Mouse (Mus musculus): ENCODE data around the gene Srrm4. TPM values are rescaled to one million over a fixed set of nuclear protein-coding genes. Genes with fewer than 3 reads are reported as not detected.

Gene Srrm4
- 18.0 and 19.2 TPM in 2 replicates for polyA plus RNA-seq (2014; fragmentation: Nextera tagmentation; extraction: Ambion mirVana)

- Histone ChIP-seq H3K36me3 (replicated peaks; ENCODE audit: control insufficient read depth, insufficient read depth) (no peaks in the 10 kb centered on the region), H3K9me3 (ENCODE audit: control insufficient read depth, low read length) (no peaks in the 10 kb centered on the region), H3K9ac (peak within 1 kb of the TSS; percentile 74), H3K4me2 (replicated peaks) (peak within 1 kb of the TSS; percentile 91), H3K4me1 (replicated peaks; ENCODE audit: control insufficient read depth, insufficient read depth, low read length) (peaks cover 36% of the 10 kb centered on the region), H3K4me3 (replicated peaks; ENCODE audit: low read length) (peak within 1 kb of the TSS; percentile 71), H3K27me3 (ENCODE audit: control insufficient read depth, insufficient read depth, low read length) (no peaks in the 10 kb centered on the region), H3K27ac (peak within 1 kb of the TSS; percentile 97)
- ATAC-seq (ENCODE audit: low FRiP score), result peak; percentile 94
- DNase-seq (ENCODE audit: low spot score), result peak; percentile 86
- under 1% methylated on average over 52 of the region's 53 CpGs for WGBS
Measured at GRCm38 (mm10) chr5:116591346-116592048, at the start of gene Srrm4. Gene Srrm4, minus strand, starts transcription at chr5:116591817.

GRCm38 (mm10) chr5:116592801-116593430, 1.3 kb upstream of the Srrm4 start:
- Histone ChIP-seq H3K9me3 (ENCODE audit: control insufficient read depth, low read length) (no peaks in the 10 kb centered on the region), H3K4me2 (replicated peaks) (peak overlapping the region; percentile 91), H3K36me3 (replicated peaks; ENCODE audit: control insufficient read depth, insufficient read depth) (no peaks in the 10 kb centered on the region), H3K27ac (peak overlapping the region; percentile 97), H3K4me3 (replicated peaks; ENCODE audit: low read length) (peak overlapping the region; percentile 71), H3K27me3 (ENCODE audit: control insufficient read depth, insufficient read depth, low read length) (no peaks in the 10 kb centered on the region), H3K9ac (0 out of 2 replicates have a peak overlapping the region, but pooled peaks have one; percentile 74), H3K4me1 (replicated peaks; ENCODE audit: control insufficient read depth, insufficient read depth, low read length) (peaks cover 23% of the 10 kb centered on the region)
- DNase-seq (ENCODE audit: low spot score) (peak; percentile 85), ATAC-seq (ENCODE audit: low FRiP score) (peak; percentile 29; the same call in 1 of the 2 replicates)
- WGBS, result 2% methylated on average over 12 of the region's 12 CpGs

- H3K4me1 ChIP-seq (replicated peaks; ENCODE audit: control insufficient read depth, insufficient read depth, low read length), result peaks cover 30% of the 10 kb centered on the region
- peak overlapping the region; percentile 71 for H3K4me3 ChIP-seq (replicated peaks; ENCODE audit: low read length)
- peak overlapping the region; percentile 91 for H3K4me2 ChIP-seq (replicated peaks)
- ATAC-seq (ENCODE audit: low FRiP score) (peak; percentile 29), DNase-seq (ENCODE audit: low spot score) (peak; percentile 67)
- no peaks in the 10 kb centered on the region for H3K36me3 ChIP-seq (replicated peaks; ENCODE audit: control insufficient read depth, insufficient read depth)
- no peaks in the 10 kb centered on the region for H3K27me3 ChIP-seq (ENCODE audit: control insufficient read depth, insufficient read depth, low read length)
- H3K27ac ChIP-seq, result peak overlapping the region; percentile 97
- H3K9me3 ChIP-seq (ENCODE audit: control insufficient read depth, low read length), result no peaks in the 10 kb centered on the region
- WGBS, result under 1% methylated on average over 32 of the region's 32 CpGs
- H3K9ac ChIP-seq, result peak overlapping the region; percentile 74
Measured at GRCm38 (mm10) chr5:116592049-116592800, 608 bp upstream of the Srrm4 start.

GRCm38 (mm10) chr5:116590698-116591097, 919 bp downstream of the Srrm4 start:
- H3K9ac ChIP-seq, result peak overlapping the region; percentile 74
- under 1% methylated on average over 10 of the region's 10 CpGs for WGBS
- DNase-seq (ENCODE audit: low spot score), result no peak

GRCm38 (mm10) chr5:116589631-116590030, 2.0 kb downstream of the Srrm4 start:
- Histone ChIP-seq H3K27ac (peak overlapping the region; percentile 24; the same call in 1 of the 2 replicates), H3K4me2 (replicated peaks) (peak overlapping the region; percentile 91), H3K4me3 (replicated peaks; ENCODE audit: low read length) (peak overlapping the region; percentile 71), H3K27me3 (ENCODE audit: control insufficient read depth, insufficient read depth, low read length) (no peaks in the 10 kb centered on the region), H3K4me1 (replicated peaks; ENCODE audit: control insufficient read depth, insufficient read depth, low read length) (peaks cover 42% of the 10 kb centered on the region), H3K9ac (peak overlapping the region; percentile 74), H3K36me3 (replicated peaks; ENCODE audit: control insufficient read depth, insufficient read depth) (no peaks in the 10 kb centered on the region), H3K9me3 (ENCODE audit: control insufficient read depth, low read length) (no peaks in the 10 kb centered on the region)
- WGBS, result 37% methylated on average over 8 of the region's 8 CpGs
- DNase-seq (ENCODE audit: low spot score) (no peak), ATAC-seq (ENCODE audit: low FRiP score) (no peak)

More at GRCm38 (mm10) chr5:116590698-116591097, 919 bp downstream of the Srrm4 start:
- Histone ChIP-seq H3K4me2 (replicated peaks) (peak overlapping the region; percentile 91), H3K36me3 (replicated peaks; ENCODE audit: control insufficient read depth, insufficient read depth) (no peaks in the 10 kb centered on the region), H3K4me1 (replicated peaks; ENCODE audit: control insufficient read depth, insufficient read depth, low read length) (peaks cover 42% of the 10 kb centered on the region), H3K9me3 (ENCODE audit: control insufficient read depth, low read length) (no peaks in the 10 kb centered on the region), H3K27me3 (ENCODE audit: control insufficient read depth, insufficient read depth, low read length) (no peaks in the 10 kb centered on the region), H3K4me3 (replicated peaks; ENCODE audit: low read length) (peak overlapping the region; percentile 71), H3K27ac (peak overlapping the region; percentile 97)
- no peak for ATAC-seq (ENCODE audit: low FRiP score)

GRCm38 (mm10) chr5:116588836-116589235, 2.8 kb downstream of the Srrm4 start:
- peak overlapping the region; percentile 71 for H3K4me3 ChIP-seq (replicated peaks; ENCODE audit: low read length)
- H3K27ac ChIP-seq, result no peak overlapping the region
- H3K9ac ChIP-seq, result peak overlapping the region; percentile 74
- no peak for DNase-seq (ENCODE audit: low spot score)
- H3K9me3 ChIP-seq (ENCODE audit: control insufficient read depth, low read length), result no peaks in the 10 kb centered on the region
- ATAC-seq (ENCODE audit: low FRiP score), result no peak
- H3K4me1 ChIP-seq (replicated peaks; ENCODE audit: control insufficient read depth, insufficient read depth, low read length), result peaks cover 42% of the 10 kb centered on the region
- no peaks in the 10 kb centered on the region for H3K27me3 ChIP-seq (ENCODE audit: control insufficient read depth, insufficient read depth, low read length)
- no peaks in the 10 kb centered on the region for H3K36me3 ChIP-seq (replicated peaks; ENCODE audit: control insufficient read depth, insufficient read depth)
- peak overlapping the region; percentile 91 for H3K4me2 ChIP-seq (replicated peaks)
- WGBS, result 17% methylated on average over 10 of the region's 10 CpGs

- Histone ChIP-seq H3K9ac (no peak overlapping the region), H3K27me3 (ENCODE audit: control insufficient read depth, insufficient read depth, low read length) (no peaks in the 10 kb centered on the region), H3K4me2 (replicated peaks) (no peak overlapping the region), H3K27ac (no peak overlapping the region), H3K36me3 (replicated peaks; ENCODE audit: control insufficient read depth, insufficient read depth) (peaks cover 8% of the 10 kb centered on the region; the same call in 1 of the 2 replicates), H3K9me3 (ENCODE audit: control insufficient read depth, low read length) (no peaks in the 10 kb centered on the region), H3K4me1 (replicated peaks; ENCODE audit: control insufficient read depth, insufficient read depth, low read length) (0 out of 2 replicates have a peak, but pooled peaks cover 7% of the 10 kb centered on the region), H3K4me3 (replicated peaks; ENCODE audit: low read length) (no peak overlapping the region)
- DNase-seq (ENCODE audit: low spot score) (no peak), ATAC-seq (ENCODE audit: low FRiP score) (no peak)
- WGBS, result 78% methylated on average over 8 of the region's 8 CpGs
Measured at GRCm38 (mm10) chr5:116579533-116579932, 12.1 kb downstream of the Srrm4 start.

GRCm38 (mm10) chr5:116577082-116577481, 14.5 kb downstream of the Srrm4 start:
- no peaks in the 10 kb centered on the region for H3K27me3 ChIP-seq (ENCODE audit: control insufficient read depth, insufficient read depth, low read length)
- DNase-seq (ENCODE audit: low spot score) (no peak), ATAC-seq (ENCODE audit: low FRiP score) (no peak)
- H3K27ac ChIP-seq, result no peak overlapping the region
- peaks cover 8% of the 10 kb centered on the region; the same call in 1 of the 2 replicates for H3K36me3 ChIP-seq (replicated peaks; ENCODE audit: control insufficient read depth, insufficient read depth)
- no peak overlapping the region for H3K4me2 ChIP-seq (replicated peaks)
- no peak overlapping the region for H3K9ac ChIP-seq
- H3K9me3 ChIP-seq (ENCODE audit: control insufficient read depth, low read length), result no peaks in the 10 kb centered on the region
- WGBS, result 90% methylated on average over 5 of the region's 5 CpGs
- H3K4me1 ChIP-seq (replicated peaks; ENCODE audit: control insufficient read depth, insufficient read depth, low read length), result peaks cover 26% of the 10 kb centered on the region
- H3K4me3 ChIP-seq (replicated peaks; ENCODE audit: low read length), result no peak overlapping the region

GRCm38 (mm10) chr5:116573307-116573706, 18.3 kb downstream of the Srrm4 start:
- H3K4me1 ChIP-seq (replicated peaks; ENCODE audit: control insufficient read depth, insufficient read depth, low read length), result peaks cover 49% of the 10 kb centered on the region
- DNase-seq (ENCODE audit: low spot score), result no peak
- ATAC-seq (ENCODE audit: low FRiP score), result no peak
- H3K27me3 ChIP-seq (ENCODE audit: control insufficient read depth, insufficient read depth, low read length), result no peaks in the 10 kb centered on the region
- H3K4me2 ChIP-seq (replicated peaks), result no peak overlapping the region
- 14% methylated on average over 9 of the region's 9 CpGs for WGBS
- H3K4me3 ChIP-seq (replicated peaks; ENCODE audit: low read length), result no peak overlapping the region
- H3K27ac ChIP-seq, result 0 out of 2 replicates have a peak overlapping the region, but pooled peaks have one; percentile 21
- H3K36me3 ChIP-seq (replicated peaks; ENCODE audit: control insufficient read depth, insufficient read depth), result peaks cover 8% of the 10 kb centered on the region; the same call in 1 of the 2 replicates
- H3K9ac ChIP-seq, result no peak overlapping the region; the same call in 1 of the 2 replicates
- H3K9me3 ChIP-seq (ENCODE audit: control insufficient read depth, low read length), result no peaks in the 10 kb centered on the region

All from hindbrain, embryonic 14.5 days (tissue).